Mouse (Mus musculus): ENCODE measurements at regions not wholly inside any gene's neighbourhood (a gene's known extent, or its start where the extent isn't known, plus 50 kb on each side); places are given as distances from the start of the nearest gene placed in this dataset.

DNA sequence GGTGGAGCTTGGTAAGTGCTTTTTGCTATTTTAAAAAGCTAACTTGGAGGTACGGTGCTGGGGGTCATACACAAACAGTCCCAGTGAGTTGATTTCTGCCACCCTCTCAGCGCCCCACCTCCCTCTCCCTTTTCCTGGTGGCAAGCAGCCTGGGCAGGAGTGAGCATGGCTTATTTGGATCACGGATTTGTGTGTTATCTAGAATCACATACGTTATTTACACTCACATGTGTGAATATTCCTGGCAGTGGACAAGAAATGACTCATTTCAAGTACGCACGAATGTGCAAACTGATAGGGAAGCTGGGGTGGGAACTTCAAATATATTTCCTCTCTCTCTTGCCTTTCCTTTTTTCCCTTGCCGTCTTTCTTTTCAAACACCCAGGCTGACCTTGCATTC, 75.7 kb upstream of the Jag1 start:
- no peak for TF ChIP-seq CTCF (IDR thresholded peaks at IDR 0.05; ENCODE audit: borderline replicate concordance, insufficient read depth, low read depth, low read length)
- TF ChIP-seq POLR2A (IDR thresholded peaks at IDR 0.05; ENCODE audit: borderline replicate concordance, insufficient read depth, low read length), result no peak

Measured in cerebellum, adult 2 months (tissue).